ENCODE assay signal across 7 mouse cellular contexts in genomic region chr7:13043120-13043444, GRCm38 (mm10). TPM values are rescaled to one million over a fixed set of nuclear protein-coding genes. Genes with fewer than 3 reads are reported as not detected.
DNase-seq lines count a peak whose midpoint lies in the region; ATAC-seq and TF ChIP-seq lines count a peak whose summit lies in the region.

No protein-coding gene starts in this region.

- ATAC-seq in liver, embryonic 11.5 days (replicated peaks; ENCODE audit: low FRiP score) = no peak
- no peak for ATAC-seq in forebrain, embryonic 12.5 days (ENCODE audit: low FRiP score)
- ATAC-seq in limb, embryonic 11.5 days (ENCODE audit: insufficient number of reproducible peaks, low FRiP score, low TSS enrichment, low read depth) = no peak
- no peak for ATAC-seq in activated CD4-positive, CD25-positive, alpha-beta regulatory T cell, adult 4 months

- peak overlapping the region; percentile 77 for H3K4me2 ChIP-seq in liver, embryonic 11.5 days
- peak overlapping the region; percentile 85 for H3K4me2 ChIP-seq in forebrain, embryonic 12.5 days
- peak overlapping the region; percentile 88; the same call in 1 of the 2 replicates for H3K4me2 ChIP-seq in limb, embryonic 11.5 days (ENCODE audit: low read depth, severe bottlenecking)

- H3K27ac ChIP-seq in liver, embryonic 11.5 days (ENCODE audit: low read depth, low read length) = no peak overlapping the region
- no peak overlapping the region for H3K27ac ChIP-seq in forebrain, embryonic 12.5 days
- no peak overlapping the region for H3K27ac ChIP-seq in limb, embryonic 11.5 days (replicated peaks; ENCODE audit: low read depth, low read length)
- H3K27ac ChIP-seq in small intestine, adult 2 months (ENCODE audit: insufficient read depth, low read depth, low read length) = no peak overlapping the region

- peaks cover 37% of the 10 kb centered on the region for H3K27me3 ChIP-seq in liver, embryonic 11.5 days (replicated peaks; ENCODE audit: control insufficient read depth, insufficient read depth, low read length)
- peaks cover 53% of the 10 kb centered on the region for H3K27me3 ChIP-seq in forebrain, embryonic 12.5 days
- H3K27me3 ChIP-seq in limb, embryonic 11.5 days (ENCODE audit: control insufficient read depth, insufficient read depth, low read length) = peaks cover 36% of the 10 kb centered on the region
- H3K27me3 ChIP-seq in small intestine, adult 2 months (ENCODE audit: control insufficient read depth, insufficient read depth, low read length) = peaks cover 20% of the 10 kb centered on the region

- H3K9me3 ChIP-seq in liver, embryonic 11.5 days (ENCODE audit: control insufficient read depth, low read length) = peaks cover 3% of the 10 kb centered on the region; the same call in 1 of the 2 replicates
- H3K9me3 ChIP-seq in forebrain, embryonic 12.5 days = 0 out of 2 replicates have a peak, but pooled peaks cover 5% of the 10 kb centered on the region
- peaks cover 12% of the 10 kb centered on the region; the same call in 1 of the 2 replicates for H3K9me3 ChIP-seq in limb, embryonic 11.5 days (ENCODE audit: control insufficient read depth, low read length)

- no peak for DNase-seq in liver, embryonic 11.5 days (ENCODE audit: low spot score)
- DNase-seq in liver = no peak
- no peak for DNase-seq in limb, embryonic 11.5 days (ENCODE audit: low spot score)
- DNase-seq in embryo, embryonic 10.5 days (ENCODE audit: low spot score) = no peak

- H3K9ac ChIP-seq in liver, embryonic 11.5 days (ENCODE audit: low read depth, low read length) = no peak overlapping the region
- peak overlapping the region; percentile 73 for H3K9ac ChIP-seq in forebrain, embryonic 12.5 days
- H3K9ac ChIP-seq in limb, embryonic 11.5 days (ENCODE audit: low read length) = no peak overlapping the region

- TF ChIP-seq POLR2A in small intestine, adult 2 months (IDR thresholded peaks at IDR 0.05; ENCODE audit: low read depth, low read length) = no peak

- H3K36me3 ChIP-seq in liver, embryonic 11.5 days (ENCODE audit: control insufficient read depth, insufficient read depth, low read length) = no peaks in the 10 kb centered on the region
- H3K36me3 ChIP-seq in forebrain, embryonic 12.5 days (replicated peaks) = no peaks in the 10 kb centered on the region
- no peaks in the 10 kb centered on the region for H3K36me3 ChIP-seq in limb, embryonic 11.5 days (ENCODE audit: control insufficient read depth, insufficient read depth, low read length)
- H3K36me3 ChIP-seq in small intestine, adult 2 months (ENCODE audit: control insufficient read depth, insufficient read depth, low read length) = no peaks in the 10 kb centered on the region

- WGBS in liver, embryonic 11.5 days = 38% methylated on average over 16 of the region's 16 CpGs
- 40% methylated on average over 16 of the region's 16 CpGs for WGBS in forebrain, embryonic 12.5 days
- 31% methylated on average over 16 of the region's 16 CpGs for WGBS in limb, embryonic 11.5 days
- 72% methylated on average over 16 of the region's 16 CpGs for WGBS in small intestine, adult 2 months

- peaks cover 22% of the 10 kb centered on the region for H3K4me1 ChIP-seq in liver, embryonic 11.5 days (replicated peaks; ENCODE audit: control insufficient read depth, insufficient read depth, low read length)
- H3K4me1 ChIP-seq in forebrain, embryonic 12.5 days = peaks cover 24% of the 10 kb centered on the region
- H3K4me1 ChIP-seq in limb, embryonic 11.5 days (ENCODE audit: control insufficient read depth, insufficient read depth, low read length) = no peaks in the 10 kb centered on the region; the same call in 1 of the 2 replicates
- H3K4me1 ChIP-seq in small intestine, adult 2 months (ENCODE audit: control insufficient read depth, insufficient read depth, insufficient read length, low read length) = peaks cover 16% of the 10 kb centered on the region

- TF ChIP-seq CTCF in small intestine, adult 2 months (IDR thresholded peaks at IDR 0.05; ENCODE audit: extremely low read depth, insufficient read length, insufficient replicate concordance, low read depth, low read length) = no peak

- H3K4me3 ChIP-seq in liver, embryonic 11.5 days (ENCODE audit: low read depth, low read length) = peak overlapping the region; percentile 49
- H3K4me3 ChIP-seq in forebrain, embryonic 12.5 days (replicated peaks) = peak overlapping the region; percentile 48
- peak overlapping the region; percentile 47 for H3K4me3 ChIP-seq in limb, embryonic 11.5 days (ENCODE audit: low read depth, low read length)
- peak overlapping the region; percentile 55; the same call in 1 of the 2 replicates for H3K4me3 ChIP-seq in small intestine, adult 2 months (ENCODE audit: low read depth, low read length)

RNA-seq across cellular contexts. Expression of gene Ube2m, which starts 5.0 kb away (rescaled TPM):
- polyA plus RNA-seq in liver, embryonic 11.5 days (2014; fragmentation: Nextera tagmentation; extraction: Ambion mirVana) = 178 and 183 TPM in 2 replicates
- 107 and 154 TPM in 2 replicates for polyA plus RNA-seq in forebrain, embryonic 12.5 days (2016; fragmentation: Nextera tagmentation; extraction: Ambion mirVana)
- polyA plus RNA-seq in limb, embryonic 11.5 days (2014; fragmentation: Nextera tagmentation; extraction: Ambion mirVana) = 199 TPM in 2 replicates
- polyA plus RNA-seq in small intestine, adult 2 months (2012; rRNA removed) = 56.0 and 93.7 TPM in 2 replicates
- polyA plus RNA-seq in activated CD4-positive, CD25-positive, alpha-beta regulatory T cell, adult 4 months (2017; shearing (Covaris generic)) = 10 to 100 TPM; 15.3 to 16.9 TPM

RNA-seq across cellular contexts. Expression of gene Chmp2a, which starts 8.5 kb away (rescaled TPM):
- 134 and 142 TPM in 2 replicates for polyA plus RNA-seq in liver, embryonic 11.5 days (2014; fragmentation: Nextera tagmentation; extraction: Ambion mirVana)
- polyA plus RNA-seq in forebrain, embryonic 12.5 days (2016; fragmentation: Nextera tagmentation; extraction: Ambion mirVana) = 127 and 132 TPM in 2 replicates
- 84.2 and 93.8 TPM in 2 replicates for polyA plus RNA-seq in limb, embryonic 11.5 days (2014; fragmentation: Nextera tagmentation; extraction: Ambion mirVana)
- 58.3 and 102 TPM in 2 replicates for polyA plus RNA-seq in small intestine, adult 2 months (2012; rRNA removed)
- 100 to 1,000 TPM; 300 to 349 TPM for polyA plus RNA-seq in activated CD4-positive, CD25-positive, alpha-beta regulatory T cell, adult 4 months (2017; shearing (Covaris generic))

RNA-seq across cellular contexts. Expression of gene Mzf1, which starts 11.5 kb away (rescaled TPM):
- polyA plus RNA-seq in liver, embryonic 11.5 days (2014; fragmentation: Nextera tagmentation; extraction: Ambion mirVana) = 1.6 and 1.9 TPM in 2 replicates
- 5.3 and 5.4 TPM in 2 replicates for polyA plus RNA-seq in forebrain, embryonic 12.5 days (2016; fragmentation: Nextera tagmentation; extraction: Ambion mirVana)
- 2.3 TPM in 2 replicates for polyA plus RNA-seq in limb, embryonic 11.5 days (2014; fragmentation: Nextera tagmentation; extraction: Ambion mirVana)
- polyA plus RNA-seq in small intestine, adult 2 months (2012; rRNA removed) = 0.66 and 0.95 TPM in 2 replicates
- under 1 TPM; 0.45 to 0.46 TPM for polyA plus RNA-seq in activated CD4-positive, CD25-positive, alpha-beta regulatory T cell, adult 4 months (2017; shearing (Covaris generic))

RNA-seq across cellular contexts. Expression of gene Zbtb45, which starts 33.2 kb away (rescaled TPM):
- 27.5 and 27.9 TPM in 2 replicates for polyA plus RNA-seq in liver, embryonic 11.5 days (2014; fragmentation: Nextera tagmentation; extraction: Ambion mirVana)
- 34.9 and 35.9 TPM in 2 replicates for polyA plus RNA-seq in forebrain, embryonic 12.5 days (2016; fragmentation: Nextera tagmentation; extraction: Ambion mirVana)
- polyA plus RNA-seq in limb, embryonic 11.5 days (2014; fragmentation: Nextera tagmentation; extraction: Ambion mirVana) = 30.6 and 31.5 TPM in 2 replicates
- polyA plus RNA-seq in small intestine, adult 2 months (2012; rRNA removed) = 22.1 and 46.2 TPM in 2 replicates
- polyA plus RNA-seq in activated CD4-positive, CD25-positive, alpha-beta regulatory T cell, adult 4 months (2017; shearing (Covaris generic)) = 1 to 10 TPM; 4.6 to 7.0 TPM

RNA-seq across cellular contexts. Expression of gene Trim28, which starts 44.2 kb away (rescaled TPM):
- polyA plus RNA-seq in liver, embryonic 11.5 days (2014; fragmentation: Nextera tagmentation; extraction: Ambion mirVana) = 339 and 346 TPM in 2 replicates
- 370 and 396 TPM in 2 replicates for polyA plus RNA-seq in forebrain, embryonic 12.5 days (2016; fragmentation: Nextera tagmentation; extraction: Ambion mirVana)
- 610 and 647 TPM in 2 replicates for polyA plus RNA-seq in limb, embryonic 11.5 days (2014; fragmentation: Nextera tagmentation; extraction: Ambion mirVana)
- polyA plus RNA-seq in small intestine, adult 2 months (2012; rRNA removed) = 101 and 195 TPM in 2 replicates
- polyA plus RNA-seq in activated CD4-positive, CD25-positive, alpha-beta regulatory T cell, adult 4 months (2017; shearing (Covaris generic)) = 10 to 100 TPM; 45.5 to 59.4 TPM
